Mouse (Mus musculus) bone marrow, adult 2 months (tissue): ENCODE data around the gene Acta1.

Experiments used
- CTCF ChIP-seq: fragments of 200-500 bp; IDR thresholded peaks from 2 replicates; pipeline ENCODE4 v1.5.1; 2011; ENCODE audit warnings: low read length, control low read depth; ENCODE audit not compliant: control insufficient read depth, insufficient read depth
- POLR2A ChIP-seq: fragments of 200-500 bp; IDR thresholded peaks from 2 replicates; pipeline ENCODE4 v1.6.1; 2011; ENCODE audit warnings: low read depth, mild to moderate bottlenecking, control low read depth, low read length, borderline replicate concordance; ENCODE audit not compliant: control insufficient read depth

GRCm38 (mm10) chr8:123849352-123849751 lies 45.2 kb downstream of the Acta1 start:
- TF ChIP-seq CTCF (no peak), POLR2A (no peak)
